Mouse (Mus musculus): Measurements from ENCODE around the gene Olfr811. TPM values are rescaled to one million over a fixed set of nuclear protein-coding genes. Genes with fewer than 3 reads are reported as not detected.

Gene Olfr811
- polyA plus RNA-seq (2017; shearing (Covaris generic)), result not detected

GRCm38 (mm10) chr10:129804296-129804695 lies at the start of gene Olfr811:
Gene Olfr811, minus strand, starts transcription at chr10:129804396.

DNA sequence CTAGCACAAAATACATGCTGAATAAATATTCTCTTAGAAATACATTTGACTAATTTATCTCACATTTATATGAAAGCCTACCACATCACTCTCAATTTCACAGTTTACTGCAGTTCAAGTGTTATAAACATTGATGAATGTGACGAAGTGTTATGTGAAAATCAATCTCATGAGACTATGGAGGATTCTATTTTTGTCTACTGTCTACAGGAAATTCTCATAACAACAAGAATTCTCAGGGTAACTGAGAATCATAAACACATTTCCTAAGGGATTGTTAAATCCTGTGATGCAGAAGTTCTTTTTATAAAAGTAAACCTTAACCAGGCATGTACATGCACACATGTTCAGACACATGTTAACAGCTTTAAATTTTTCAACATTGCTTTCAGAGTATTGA lies 41.8 kb upstream of the Olfr811 start, which contains the start of gene Olfr812:
TSS of gene Olfr812 (minus strand) at position 101 of the 400 bp plus-strand sequence.

GRCm38 (mm10) chr10:129794817-129795216 lies 9.4 kb downstream of the Olfr811 start, which contains the start of gene Olfr810:
Gene Olfr810, minus strand, starts transcription at chr10:129794917.

DNA sequence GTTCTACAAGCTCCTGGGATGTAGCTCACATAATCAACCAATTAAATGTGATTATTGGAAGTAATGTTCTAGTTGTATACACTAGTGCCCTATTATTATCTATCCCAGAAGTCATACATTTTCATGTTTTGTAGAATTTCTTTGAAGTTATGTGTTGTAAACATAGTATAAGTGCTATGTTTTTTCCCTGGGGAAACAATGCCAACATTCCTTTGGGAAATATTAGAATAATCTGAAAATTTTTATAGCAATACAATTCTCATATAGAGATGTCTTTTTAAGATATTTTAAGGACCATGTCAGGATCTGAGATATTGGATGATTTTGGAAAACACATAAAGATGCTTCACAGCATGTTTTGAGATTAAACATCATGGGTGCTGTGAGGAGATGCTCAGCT lies 29.9 kb downstream of the Olfr811 start, which contains the start of gene Olfr809:
TSS of gene Olfr809 (plus strand) at position 301 of the 400 bp plus-strand sequence.

DNA sequence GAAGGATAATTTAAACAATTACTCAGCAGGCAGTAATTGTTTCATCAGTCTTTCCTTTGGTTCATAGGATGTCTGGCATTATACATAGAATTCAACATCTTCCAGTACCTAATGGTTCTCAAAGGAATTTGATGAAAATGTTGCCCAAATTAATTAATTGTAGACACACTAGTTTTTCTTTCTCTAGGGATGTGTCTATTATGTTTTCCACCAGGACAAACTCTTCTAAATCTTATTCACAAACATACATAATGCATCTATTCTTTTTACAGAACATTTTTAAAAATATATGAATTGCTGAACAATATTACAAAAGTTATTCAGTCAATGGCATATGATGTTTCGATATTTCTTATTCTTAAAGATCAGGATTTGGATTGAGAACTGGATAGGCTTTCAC lies 39.0 kb downstream of the Olfr811 start, which contains the start of gene Olfr808:
TSS of gene Olfr808 (plus strand) at position 301 of the 400 bp plus-strand sequence.

DNA sequence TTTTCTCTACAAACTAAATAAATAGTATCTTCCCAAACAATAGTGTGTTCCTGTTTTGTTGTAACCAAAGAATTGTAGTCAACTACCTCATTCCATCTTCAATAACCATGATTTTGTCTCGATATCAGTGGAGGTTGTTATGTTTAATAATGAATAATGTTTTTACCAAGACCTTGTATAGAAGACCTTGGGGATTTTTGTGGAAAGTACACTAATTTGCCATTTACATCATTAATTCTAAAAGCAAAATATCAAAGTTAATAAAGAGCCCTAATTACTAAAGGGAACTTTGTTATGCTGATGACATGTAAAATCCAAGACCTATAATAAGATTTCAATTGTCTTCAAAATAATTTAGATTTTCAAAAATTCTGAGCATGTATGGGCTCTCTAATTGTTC lies 46.5 kb downstream of the Olfr811 start, which contains the start of gene Olfr807:
TSS of gene Olfr807 (minus strand) at position 101 of the 400 bp plus-strand sequence.

Other genes with a start within 250 kb of the Olfr811 start
- not detected for gene Olfr794, start 236.7 kb downstream of the Olfr811 start, polyA plus RNA-seq (2017; shearing (Covaris generic))
- not detected for gene Olfr796, start 191.8 kb downstream of the Olfr811 start, polyA plus RNA-seq (2017; shearing (Covaris generic))
- gene Olfr798, start 176.5 kb downstream of the Olfr811 start, polyA plus RNA-seq (2017; shearing (Covaris generic)), result not detected
- gene Olfr799, start 166.9 kb downstream of the Olfr811 start, polyA plus RNA-seq (2017; shearing (Covaris generic)), result not detected
- gene Olfr800, start 146.7 kb downstream of the Olfr811 start, polyA plus RNA-seq (2017; shearing (Covaris generic)), result not detected
- not detected for gene Olfr801, start 130.5 kb downstream of the Olfr811 start, polyA plus RNA-seq (2017; shearing (Covaris generic))
- not detected for gene Olfr802, start 116.2 kb downstream of the Olfr811 start, polyA plus RNA-seq (2017; shearing (Covaris generic))
- gene Olfr803, start 110.1 kb downstream of the Olfr811 start, polyA plus RNA-seq (2017; shearing (Covaris generic)), result not detected
- gene Olfr804, start 101.2 kb downstream of the Olfr811 start, polyA plus RNA-seq (2017; shearing (Covaris generic)), result not detected
- gene Olfr805, start 75.0 kb downstream of the Olfr811 start, polyA plus RNA-seq (2017; shearing (Covaris generic)), result not detected
- gene Olfr806, start 62.5 kb downstream of the Olfr811 start, polyA plus RNA-seq (2017; shearing (Covaris generic)), result not detected
- not detected for gene Olfr807, start 46.6 kb downstream of the Olfr811 start, polyA plus RNA-seq (2017; shearing (Covaris generic))
- not detected for gene Olfr808, start 38.9 kb downstream of the Olfr811 start, polyA plus RNA-seq (2017; shearing (Covaris generic))
- gene Olfr809, start 29.8 kb downstream of the Olfr811 start, polyA plus RNA-seq (2017; shearing (Covaris generic)), result not detected
- not detected for gene Olfr810, start 9.5 kb downstream of the Olfr811 start, polyA plus RNA-seq (2017; shearing (Covaris generic))
- gene Olfr812, start 41.7 kb upstream of the Olfr811 start, polyA plus RNA-seq (2017; shearing (Covaris generic)), result not detected
- gene Olfr813, start 51.0 kb upstream of the Olfr811 start, polyA plus RNA-seq (2017; shearing (Covaris generic)), result not detected
- not detected for gene Olfr814, start 75.5 kb upstream of the Olfr811 start, polyA plus RNA-seq (2017; shearing (Covaris generic))
- gene Olfr815, start 101.5 kb upstream of the Olfr811 start, polyA plus RNA-seq (2017; shearing (Covaris generic)), result not detected
- not detected for gene Olfr816, start 111.2 kb upstream of the Olfr811 start, polyA plus RNA-seq (2017; shearing (Covaris generic))
- gene Olfr818, start 144.7 kb upstream of the Olfr811 start, polyA plus RNA-seq (2017; shearing (Covaris generic)), result not detected
- gene Olfr819, start 162.9 kb upstream of the Olfr811 start, polyA plus RNA-seq (2017; shearing (Covaris generic)), result not detected
- gene Olfr247, start 171.7 kb upstream of the Olfr811 start, polyA plus RNA-seq (2017; shearing (Covaris generic)), result not detected
- gene Gm10310, start 180.7 kb upstream of the Olfr811 start, polyA plus RNA-seq (2017; shearing (Covaris generic)), result not detected
- not detected for gene Olfr820, start 208.2 kb upstream of the Olfr811 start, polyA plus RNA-seq (2017; shearing (Covaris generic))
- not detected for gene Olfr821, start 226.0 kb upstream of the Olfr811 start, polyA plus RNA-seq (2017; shearing (Covaris generic))

Measured in inflammation-experienced regulatory T-cells, adult 16 weeks (primary cell).